Mouse (Mus musculus) ES-E14 (cell line): ENCODE results near the gene Scrg1. TPM values are rescaled to one million over a fixed set of nuclear protein-coding genes. Genes with fewer than 3 reads are reported as not detected.

Experiments
- DNase-seq: peaks from one replicate; pipeline ENCODE4 v3.0.0-alpha.2; 2013; ENCODE audit warnings: low read depth, low spot score
- H3K27ac ChIP-seq: 2 replicates; pipeline ENCODE4 v1.5.1; 2012; ENCODE audit warnings: low read depth, mild to moderate bottlenecking, low read length, moderate library complexity, mixed read lengths; ENCODE audit not compliant: poor library complexity, insufficient read depth, severe bottlenecking
- H3K36me3 ChIP-seq: 2 replicates; pipeline ENCODE4 v1.6.1; 2012; ENCODE audit warnings: mild to moderate bottlenecking, low read length, moderate library complexity, mixed read lengths; ENCODE audit not compliant: control insufficient read depth, poor library complexity, insufficient read depth, severe bottlenecking
- H3K4me1 ChIP-seq, 2 experiments: fragments of 150-350 bp in 1 of 2; sonication (generic) in 1 of 2; 2 replicates each; pipeline ENCODE4 v1.6.1; 2012; ENCODE audit warnings: low read length in 2 of 2, mild to moderate bottlenecking in 1 of 2, mixed read lengths in 1 of 2; ENCODE audit not compliant: control insufficient read depth in 2 of 2, insufficient read depth in 2 of 2, poor library complexity in 1 of 2
- H3K4me3 ChIP-seq, 2 experiments: fragments of 150-350 bp in 1 of 2; sonication (generic) in 1 of 2; 2 replicates each; pipeline ENCODE4 v1.5.1; 2012; ENCODE audit warnings: low read length in 2 of 2, low read depth in 1 of 2, mild to moderate bottlenecking in 1 of 2, mixed read lengths in 1 of 2; ENCODE audit not compliant: insufficient read depth in 1 of 2, poor library complexity in 1 of 2, severe bottlenecking in 1 of 2
- H3K9ac ChIP-seq: 2 replicates; pipeline ENCODE4 v1.6.1; 2012; ENCODE audit warnings: low read depth, mild to moderate bottlenecking, low read length, mixed read lengths; ENCODE audit not compliant: poor library complexity, insufficient read depth, severe bottlenecking
- H3K9me3 ChIP-seq: fragments of 150-350 bp; sonication (generic); 2 replicates; pipeline ENCODE4 v1.6.1; 2012; ENCODE audit warnings: low read depth, mild to moderate bottlenecking, low read length; ENCODE audit not compliant: control insufficient read depth, insufficient read depth
- CHD2 ChIP-seq: IDR thresholded peaks from 2 replicates; pipeline ENCODE4 v1.6.1; 2014; ENCODE audit warnings: mild to moderate bottlenecking, low read depth, low read length, inconsistent platforms
- HCFC1 ChIP-seq: IDR thresholded peaks from 2 replicates; pipeline ENCODE4 v1.6.1; 2012; ENCODE audit warnings: low read length, inconsistent platforms, borderline replicate concordance; ENCODE audit not compliant: insufficient read depth
- MAFK ChIP-seq: IDR thresholded peaks from 2 replicates; pipeline ENCODE4 v1.6.1; 2014; ENCODE audit warnings: mild to moderate bottlenecking, low read depth, low read length, inconsistent platforms; ENCODE audit not compliant: insufficient read depth
- ZC3H11A ChIP-seq: IDR thresholded peaks from 2 replicates; pipeline ENCODE4 v1.6.1; 2012; ENCODE audit warnings: low read depth, mild to moderate bottlenecking, inconsistent platforms, low read length, borderline replicate concordance
- ZNF384 ChIP-seq: IDR thresholded peaks from 2 replicates; pipeline ENCODE4 v1.6.1; 2012; ENCODE audit warnings: low read depth, low read length, inconsistent platforms
- in situ Hi-C, 2 experiments: fragments of 600-800 bp; cut with MboI; formaldehyde crosslinking; loops; one replicate each; pipeline ENCODE4 v1.15.1; 2025; ENCODE audit warnings: low sequenced_read_pairs in 2 of 2, inconsistent platforms in 1 of 2; ENCODE audit not compliant: unreplicated experiment in 2 of 2
- total RNA-seq: library from RNA; depleted of rRNA; stranded (reverse); fragments of 300-350 nt; gene quantifications from 2 replicates; pipeline ENCODE4 v1.2.3, GENCODE M21; 2012

Gene Scrg1
- total RNA-seq, 1 experiment = not detected

DNA sequence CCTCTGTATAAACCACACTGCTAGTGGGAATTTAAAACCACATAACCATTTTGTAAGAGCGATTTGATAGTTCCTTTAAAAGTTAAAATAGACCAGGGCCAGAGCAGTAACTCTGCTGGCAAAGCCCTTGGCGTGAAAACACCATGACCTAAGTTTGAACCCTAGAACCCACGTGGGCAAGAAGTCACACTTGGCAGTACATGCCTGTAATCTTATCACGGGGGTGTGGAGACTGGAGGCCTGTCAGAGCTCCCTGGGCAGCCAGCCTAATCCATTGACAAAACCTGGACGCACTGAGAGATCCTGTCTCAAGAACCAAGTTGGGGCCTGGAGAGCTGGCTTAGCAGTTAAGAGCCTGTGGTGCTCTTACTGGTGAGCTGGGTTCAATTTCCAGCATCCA lies 12.9 kb downstream of the Scrg1 start:
- in situ Hi-C loops = no loop called here
- Histone ChIP-seq H3K9ac (no peak overlapping the region), H3K27ac (no peak overlapping the region), H3K9me3 (no peaks in the 10 kb centered on the region), H3K4me3 (no peak overlapping the region), H3K36me3 (no peaks in the 10 kb centered on the region), H3K4me1 (no peaks in the 10 kb centered on the region)
- TF ChIP-seq HCFC1 (no peak), ZC3H11A (no peak), MAFK (no peak), CHD2 (no peak), ZNF384 (no peak)
- DNase-seq = no peak

DNA sequence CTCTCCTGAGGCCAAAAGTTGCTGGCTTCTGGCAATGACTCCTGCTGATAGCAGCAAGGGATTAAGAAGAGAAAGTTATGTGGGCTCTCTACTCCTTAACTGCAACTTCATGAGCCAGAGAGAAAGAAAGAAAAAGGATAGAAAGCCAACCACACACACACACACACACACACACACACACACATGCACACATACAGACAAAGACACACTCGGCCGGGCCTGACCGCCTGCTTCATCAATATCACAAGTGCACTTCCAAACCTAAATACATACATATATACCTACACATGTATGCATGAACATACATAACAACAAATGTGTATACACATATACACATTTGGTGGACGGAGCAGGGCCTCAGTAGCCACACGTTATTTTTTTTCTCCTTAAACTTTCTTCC lies 15.1 kb downstream of the Scrg1 start:
- Histone ChIP-seq H3K4me3 (no peak overlapping the region), H3K27ac (no peak overlapping the region), H3K4me1 (no peaks in the 10 kb centered on the region), H3K36me3 (no peaks in the 10 kb centered on the region), H3K9me3 (no peaks in the 10 kb centered on the region), H3K9ac (no peak overlapping the region)
- DNase-seq = no peak
- in situ Hi-C loops = no loop called here
- no peak for TF ChIP-seq ZNF384
- TF ChIP-seq HCFC1 = no peak
- TF ChIP-seq CHD2 = no peak
- TF ChIP-seq ZC3H11A = no peak
- TF ChIP-seq MAFK = no peak

DNA sequence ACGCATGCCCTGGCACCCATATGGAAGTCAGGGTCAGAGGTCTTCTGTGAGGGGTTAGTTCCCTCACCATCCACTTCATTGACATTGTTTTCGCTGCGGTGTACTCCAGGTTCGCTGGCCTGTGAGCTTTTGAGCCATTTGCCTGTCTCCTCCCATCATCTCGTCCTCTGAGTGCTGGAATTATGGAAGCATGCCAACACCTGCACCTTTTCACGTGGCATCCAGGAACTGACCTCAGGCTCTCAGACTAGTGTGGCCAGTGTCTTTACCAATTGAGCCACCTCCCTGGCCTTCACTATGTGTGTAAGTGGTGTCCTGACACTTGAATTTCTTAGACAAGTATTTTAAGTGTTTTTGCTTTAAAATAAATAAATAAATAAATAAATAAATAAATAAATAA lies 18.0 kb downstream of the Scrg1 start:
- no peaks in the 10 kb centered on the region for H3K4me1 ChIP-seq
- no peak overlapping the region for H3K9ac ChIP-seq
- no peaks in the 10 kb centered on the region for H3K9me3 ChIP-seq
- in situ Hi-C loops = no loop called here
- H3K27ac ChIP-seq = no peak overlapping the region
- H3K36me3 ChIP-seq = no peaks in the 10 kb centered on the region
- H3K4me3 ChIP-seq = no peak overlapping the region
- no peak for DNase-seq
- TF ChIP-seq ZNF384 (no peak), HCFC1 (no peak), CHD2 (no peak), MAFK (no peak), ZC3H11A (no peak)

DNA sequence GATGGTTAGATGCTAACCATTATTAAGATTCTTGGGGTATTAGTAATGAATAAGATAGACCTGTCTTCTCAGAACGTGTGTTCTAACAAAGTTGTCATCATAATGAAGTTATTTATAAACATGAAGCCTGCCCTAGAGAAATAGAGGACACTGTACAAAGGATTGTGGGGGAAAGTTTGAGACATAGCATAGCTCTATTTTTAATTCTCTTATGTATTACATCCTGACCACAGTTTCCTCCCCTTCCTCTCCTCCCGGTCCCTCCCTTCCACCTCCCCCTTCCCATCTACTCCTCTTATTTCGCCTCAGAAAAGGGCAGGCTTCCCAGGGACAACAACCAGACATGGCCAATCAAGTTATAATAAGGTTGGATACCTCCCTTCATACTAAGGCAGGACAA lies 22.7 kb downstream of the Scrg1 start:
- Histone ChIP-seq H3K9ac (no peak overlapping the region), H3K9me3 (no peaks in the 10 kb centered on the region), H3K36me3 (peaks cover 6% of the 10 kb centered on the region), H3K4me3 (no peak overlapping the region), H3K27ac (no peak overlapping the region), H3K4me1 (peaks cover 0 to 2% of the 10 kb centered on the region in 2 experiments; a peak in 1 of 4 replicates)
- in situ Hi-C loops = no loop called here
- no peak for DNase-seq
- TF ChIP-seq ZC3H11A (no peak), ZNF384 (no peak), MAFK (no peak), CHD2 (no peak), HCFC1 (no peak)

DNA sequence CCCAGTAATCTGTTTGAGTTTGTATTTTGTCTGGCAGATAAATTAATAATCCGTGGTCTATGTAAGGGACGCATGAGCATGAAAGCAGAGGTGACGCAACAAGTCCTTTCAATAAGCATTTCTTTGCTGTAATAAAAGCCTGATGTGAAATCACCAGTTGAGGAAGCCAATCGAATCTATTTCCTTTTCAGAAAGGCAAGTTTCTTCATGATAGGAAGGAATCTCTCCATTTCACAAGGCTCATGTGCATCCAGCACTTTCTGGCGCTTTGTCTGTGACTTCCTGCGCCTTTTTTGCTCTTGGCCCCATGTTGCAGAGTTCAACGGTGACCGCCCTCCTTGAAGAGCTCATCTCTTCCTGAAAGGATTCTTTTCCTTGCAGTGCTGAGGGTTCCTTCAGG lies 24.0 kb downstream of the Scrg1 start:
- Histone ChIP-seq H3K27ac (no peak overlapping the region), H3K4me3 (no peak overlapping the region), H3K36me3 (peaks cover 8% of the 10 kb centered on the region), H3K9me3 (no peaks in the 10 kb centered on the region), H3K4me1 (peaks cover 0 to 2% of the 10 kb centered on the region in 2 experiments; a peak in 2 of 4 replicates), H3K9ac (no peak overlapping the region)
- in situ Hi-C loops = no loop called here
- DNase-seq = no peak
- no peak for TF ChIP-seq CHD2
- TF ChIP-seq ZC3H11A = no peak
- no peak for TF ChIP-seq ZNF384
- no peak for TF ChIP-seq MAFK
- TF ChIP-seq HCFC1 = no peak
